Mouse (Mus musculus): ENCODE results near the gene Gna13. TPM values are rescaled to one million over a fixed set of nuclear protein-coding genes. Genes with fewer than 3 reads are reported as not detected.

The Gna13 gene
- polyA plus RNA-seq, 1 experiment, result 65.1 TPM

DNA sequence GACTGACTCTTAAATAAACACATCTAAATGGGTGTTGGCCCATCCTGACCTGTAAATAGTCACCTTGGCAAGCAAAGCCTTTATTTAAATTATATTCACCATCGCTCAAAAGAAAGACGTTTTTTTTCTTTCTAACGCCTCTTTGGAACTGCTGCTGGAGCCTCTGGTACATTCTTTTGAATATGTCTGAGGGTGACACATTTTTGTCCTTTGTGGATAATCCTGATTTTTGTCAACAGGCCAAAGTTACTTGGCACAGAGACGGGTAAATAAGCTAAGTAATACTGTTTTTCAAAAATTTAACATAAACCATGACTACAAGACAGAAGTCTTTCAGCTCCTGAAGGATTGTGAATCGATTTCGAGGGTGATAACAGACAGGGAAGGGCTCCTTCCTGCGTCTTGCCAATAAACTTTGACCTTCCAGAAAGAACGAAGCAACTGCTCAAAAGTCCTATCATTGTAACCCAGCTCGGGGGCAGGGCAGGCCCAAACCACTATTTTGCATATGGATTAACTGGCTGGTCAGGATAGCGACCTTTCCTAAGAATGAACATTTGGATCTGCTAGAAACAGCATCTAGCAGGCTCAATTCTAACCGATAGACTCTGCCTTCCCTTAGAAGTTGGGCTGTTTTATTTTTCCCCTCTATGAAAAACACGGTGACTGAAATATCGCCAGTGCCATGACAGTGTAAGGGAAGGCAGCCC lies 3.4 kb upstream of the Gna13 start:
- H3K9me3 ChIP-seq (replicated peaks; ENCODE audit: control insufficient read depth, insufficient read depth, low read length, poor library complexity, severe bottlenecking), result no peaks in the 10 kb centered on the region
- TF ChIP-seq POLR2A (IDR thresholded peaks at IDR 0.05; ENCODE audit: insufficient read depth, low read length) (no peak), EP300 (IDR thresholded peaks at IDR 0.05; ENCODE audit: insufficient read depth, low read depth, low read length) (peak; percentile 98)
- H3K9ac ChIP-seq (ENCODE audit: low read depth, poor library complexity, severe bottlenecking), result peak overlapping the region; percentile 88
- H3K4me1 ChIP-seq (ENCODE audit: control insufficient read depth, insufficient read depth, low read length), result peaks cover 5% of the 10 kb centered on the region
- no peaks in the 10 kb centered on the region for H3K36me3 ChIP-seq (ENCODE audit: control insufficient read depth, insufficient read depth, low read length, poor library complexity, severe bottlenecking)
- H3K27ac ChIP-seq (ENCODE audit: insufficient read depth, low read length), result peak overlapping the region; percentile 99
- H3K4me3 ChIP-seq (ENCODE audit: low read depth, low read length), result no peak overlapping the region
- no peaks in the 10 kb centered on the region for H3K27me3 ChIP-seq (ENCODE audit: control insufficient read depth, insufficient read depth, low read length, poor library complexity, severe bottlenecking)

DNA sequence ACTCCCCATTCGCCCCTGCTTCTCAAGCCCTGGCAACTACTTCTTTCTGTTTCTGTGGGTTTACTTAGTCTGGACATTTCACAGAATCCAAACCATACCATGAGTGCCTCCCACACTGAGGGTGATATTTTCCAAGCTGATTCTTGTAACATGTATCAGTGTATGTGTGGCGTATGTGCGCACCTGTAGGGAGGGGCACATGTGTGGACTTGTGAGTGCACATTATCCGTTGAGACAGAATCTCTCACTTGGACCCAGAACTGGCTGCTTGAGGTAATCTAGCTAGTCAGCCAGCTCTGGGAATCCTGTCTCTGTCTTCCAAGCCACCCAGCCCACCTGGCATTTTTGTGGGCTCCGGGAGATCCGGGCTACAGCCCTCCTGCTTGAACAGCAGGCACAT lies 2.5 kb upstream of the Gna13 start:
- H3K4me1 ChIP-seq (ENCODE audit: control insufficient read depth, insufficient read depth, low read length), result peaks cover 5% of the 10 kb centered on the region
- no peaks in the 10 kb centered on the region for H3K27me3 ChIP-seq (ENCODE audit: control insufficient read depth, insufficient read depth, low read length, poor library complexity, severe bottlenecking)
- H3K27ac ChIP-seq (ENCODE audit: insufficient read depth, low read length), result peak overlapping the region; percentile 99
- peak overlapping the region; percentile 88 for H3K9ac ChIP-seq (ENCODE audit: low read depth, poor library complexity, severe bottlenecking)
- TF ChIP-seq POLR2A (IDR thresholded peaks at IDR 0.05; ENCODE audit: insufficient read depth, low read length), result no peak
- TF ChIP-seq EP300 (IDR thresholded peaks at IDR 0.05; ENCODE audit: insufficient read depth, low read depth, low read length), result no peak
- TF ChIP-seq CTCF (IDR thresholded peaks at IDR 0.05; ENCODE audit: low read depth, low read length), result no peak
- H3K4me3 ChIP-seq (ENCODE audit: low read depth, low read length), result no peak overlapping the region
- peaks cover 3% of the 10 kb centered on the region; the same call in 1 of the 2 replicates for H3K36me3 ChIP-seq (ENCODE audit: control insufficient read depth, insufficient read depth, low read length, poor library complexity, severe bottlenecking)
- H3K9me3 ChIP-seq (replicated peaks; ENCODE audit: control insufficient read depth, insufficient read depth, low read length, poor library complexity, severe bottlenecking), result no peaks in the 10 kb centered on the region

DNA sequence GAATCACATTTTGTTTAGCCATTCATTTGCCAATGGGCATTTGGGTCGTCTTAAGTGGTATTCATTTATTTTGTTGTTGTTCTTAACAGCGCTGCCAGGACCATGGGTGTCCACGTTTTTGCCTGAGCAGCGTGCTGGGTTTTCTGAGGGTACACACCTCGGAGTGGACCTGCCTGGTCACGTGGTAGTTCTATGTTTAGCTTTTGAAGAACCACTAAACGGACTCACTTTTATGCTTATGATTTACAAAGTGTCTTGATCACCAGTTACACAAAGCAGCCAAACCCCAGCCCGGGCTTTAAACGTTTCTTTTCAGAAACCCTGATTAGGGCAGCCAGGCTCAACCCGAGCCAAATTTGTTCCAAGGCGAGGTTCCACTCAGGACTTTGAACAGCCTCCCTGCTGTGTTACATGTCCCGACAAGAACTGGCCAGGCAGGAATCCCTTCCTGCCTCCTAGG lies 2.0 kb upstream of the Gna13 start:
- peak overlapping the region; percentile 99 for H3K27ac ChIP-seq (ENCODE audit: insufficient read depth, low read length)
- H3K9me3 ChIP-seq (replicated peaks; ENCODE audit: control insufficient read depth, insufficient read depth, low read length, poor library complexity, severe bottlenecking), result no peaks in the 10 kb centered on the region
- H3K27me3 ChIP-seq (ENCODE audit: control insufficient read depth, insufficient read depth, low read length, poor library complexity, severe bottlenecking), result no peaks in the 10 kb centered on the region
- peak overlapping the region; percentile 72; the same call in 1 of the 2 replicates for H3K4me3 ChIP-seq (ENCODE audit: low read depth, low read length)
- peak overlapping the region; percentile 88 for H3K9ac ChIP-seq (ENCODE audit: low read depth, poor library complexity, severe bottlenecking)
- no peak for TF ChIP-seq POLR2A (IDR thresholded peaks at IDR 0.05; ENCODE audit: insufficient read depth, low read length)
- peak; percentile 76; the same call in 1 of the 2 replicates for TF ChIP-seq EP300 (IDR thresholded peaks at IDR 0.05; ENCODE audit: insufficient read depth, low read depth, low read length)
- H3K36me3 ChIP-seq (ENCODE audit: control insufficient read depth, insufficient read depth, low read length, poor library complexity, severe bottlenecking), result peaks cover 7% of the 10 kb centered on the region
- peaks cover 5% of the 10 kb centered on the region for H3K4me1 ChIP-seq (ENCODE audit: control insufficient read depth, insufficient read depth, low read length)

DNA sequence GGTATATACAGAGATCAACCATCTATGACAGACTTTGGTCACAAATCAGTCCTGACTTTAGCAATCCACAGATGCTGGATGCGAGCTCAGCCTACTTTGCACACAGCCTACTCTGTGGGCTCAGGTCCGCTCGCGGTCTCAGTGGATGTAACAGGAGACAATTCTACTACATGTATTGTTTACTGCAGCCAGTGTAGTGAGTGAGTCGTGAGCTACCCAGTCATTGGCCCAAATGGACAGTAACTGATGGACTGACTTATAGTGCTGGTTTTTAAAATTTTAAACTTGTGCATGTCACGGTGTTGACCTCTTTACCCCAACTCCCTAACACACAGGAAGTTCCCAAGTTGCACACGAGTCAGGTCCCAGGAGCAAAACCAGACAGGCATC lies 1.4 kb upstream of the Gna13 start:
- Histone ChIP-seq H3K27ac (ENCODE audit: insufficient read depth, low read length) (peak overlapping the region; percentile 99), H3K27me3 (ENCODE audit: control insufficient read depth, insufficient read depth, low read length, poor library complexity, severe bottlenecking) (no peaks in the 10 kb centered on the region), H3K4me3 (ENCODE audit: low read depth, low read length) (peak overlapping the region; percentile 72), H3K4me1 (ENCODE audit: control insufficient read depth, insufficient read depth, low read length) (peaks cover 5% of the 10 kb centered on the region), H3K9me3 (replicated peaks; ENCODE audit: control insufficient read depth, insufficient read depth, low read length, poor library complexity, severe bottlenecking) (no peaks in the 10 kb centered on the region), H3K9ac (ENCODE audit: low read depth, poor library complexity, severe bottlenecking) (peak overlapping the region; percentile 88), H3K36me3 (ENCODE audit: control insufficient read depth, insufficient read depth, low read length, poor library complexity, severe bottlenecking) (peaks cover 13% of the 10 kb centered on the region)
- TF ChIP-seq CTCF (IDR thresholded peaks at IDR 0.05; ENCODE audit: low read depth, low read length) (no peak), EP300 (IDR thresholded peaks at IDR 0.05; ENCODE audit: insufficient read depth, low read depth, low read length) (no peak), POLR2A (IDR thresholded peaks at IDR 0.05; ENCODE audit: insufficient read depth, low read length) (no peak)

- Histone ChIP-seq H3K9me3 (replicated peaks; ENCODE audit: control insufficient read depth, insufficient read depth, low read length, poor library complexity, severe bottlenecking) (no peaks in the 10 kb centered on the region), H3K36me3 (ENCODE audit: control insufficient read depth, insufficient read depth, low read length, poor library complexity, severe bottlenecking) (peaks cover 18% of the 10 kb centered on the region), H3K4me3 (ENCODE audit: low read depth, low read length) (peak overlapping the region; percentile 72), H3K4me1 (ENCODE audit: control insufficient read depth, insufficient read depth, low read length) (peaks cover 5% of the 10 kb centered on the region), H3K27me3 (ENCODE audit: control insufficient read depth, insufficient read depth, low read length, poor library complexity, severe bottlenecking) (no peaks in the 10 kb centered on the region), H3K27ac (ENCODE audit: insufficient read depth, low read length) (peak overlapping the region; percentile 99), H3K9ac (ENCODE audit: low read depth, poor library complexity, severe bottlenecking) (peak overlapping the region; percentile 88)
- TF ChIP-seq POLR2A (IDR thresholded peaks at IDR 0.05; ENCODE audit: insufficient read depth, low read length) (no peak), CTCF (IDR thresholded peaks at IDR 0.05; ENCODE audit: low read depth, low read length) (no peak), EP300 (IDR thresholded peaks at IDR 0.05; ENCODE audit: insufficient read depth, low read depth, low read length) (no peak)
Measured at GRCm38 (mm10) chr11:109361631-109362462, 784 bp upstream of the Gna13 start.
